Mouse (Mus musculus): ENCODE measurements around the gene Prelp. TPM values are rescaled to one million over a fixed set of nuclear protein-coding genes. Genes with fewer than 3 reads are reported as not detected.

The Prelp gene
- polyA plus RNA-seq, 1 experiment from 2014 or later, result 6.4 TPM

DNA sequence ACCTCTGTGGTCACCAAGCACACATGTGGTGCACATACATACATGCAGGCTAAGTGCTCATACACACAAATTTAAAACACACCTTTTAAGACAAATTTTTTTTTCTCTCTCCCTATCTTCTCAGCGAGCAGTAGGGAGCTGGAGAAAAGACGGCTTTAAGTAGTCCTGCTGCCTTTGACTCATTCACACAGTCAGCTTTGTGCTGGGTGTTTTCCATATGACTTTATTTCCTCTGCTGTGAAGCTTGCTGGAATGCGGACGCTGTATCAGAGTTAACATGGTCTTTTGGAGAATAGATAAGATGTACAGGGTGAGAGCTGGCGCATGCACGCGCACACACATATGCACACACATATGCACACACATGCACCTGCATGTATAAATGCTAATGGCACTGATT, 11.1 kb downstream of the Prelp start:
- WGBS, result 82% methylated on average over 7 of the region's 7 CpGs
- Histone ChIP-seq H3K9me3 (ENCODE audit: low read length) (no peaks in the 10 kb centered on the region), H3K9ac (replicated peaks; ENCODE audit: low read depth) (no peak overlapping the region), H3K4me3 (ENCODE audit: low read depth, low read length) (no peak overlapping the region), H3K36me3 (ENCODE audit: insufficient read depth, low read length) (no peaks in the 10 kb centered on the region), H3K27me3 (replicated peaks; ENCODE audit: insufficient read depth, low read length) (no peaks in the 10 kb centered on the region), H3K4me1 (ENCODE audit: insufficient read depth, low read depth, low read length) (peaks cover 9% of the 10 kb centered on the region; the same call in 1 of the 2 replicates), H3K4me2 (replicated peaks; ENCODE audit: low read depth, low read length) (no peak overlapping the region), H3K27ac (ENCODE audit: low read length) (no peak overlapping the region)
- TF ChIP-seq EP300 (IDR thresholded peaks at IDR 0.05), result no peak
- no peak for TF ChIP-seq CTCF (IDR thresholded peaks at IDR 0.05)
- DNase-seq (ENCODE audit: low spot score) (no peak), ATAC-seq (no peak)

DNA sequence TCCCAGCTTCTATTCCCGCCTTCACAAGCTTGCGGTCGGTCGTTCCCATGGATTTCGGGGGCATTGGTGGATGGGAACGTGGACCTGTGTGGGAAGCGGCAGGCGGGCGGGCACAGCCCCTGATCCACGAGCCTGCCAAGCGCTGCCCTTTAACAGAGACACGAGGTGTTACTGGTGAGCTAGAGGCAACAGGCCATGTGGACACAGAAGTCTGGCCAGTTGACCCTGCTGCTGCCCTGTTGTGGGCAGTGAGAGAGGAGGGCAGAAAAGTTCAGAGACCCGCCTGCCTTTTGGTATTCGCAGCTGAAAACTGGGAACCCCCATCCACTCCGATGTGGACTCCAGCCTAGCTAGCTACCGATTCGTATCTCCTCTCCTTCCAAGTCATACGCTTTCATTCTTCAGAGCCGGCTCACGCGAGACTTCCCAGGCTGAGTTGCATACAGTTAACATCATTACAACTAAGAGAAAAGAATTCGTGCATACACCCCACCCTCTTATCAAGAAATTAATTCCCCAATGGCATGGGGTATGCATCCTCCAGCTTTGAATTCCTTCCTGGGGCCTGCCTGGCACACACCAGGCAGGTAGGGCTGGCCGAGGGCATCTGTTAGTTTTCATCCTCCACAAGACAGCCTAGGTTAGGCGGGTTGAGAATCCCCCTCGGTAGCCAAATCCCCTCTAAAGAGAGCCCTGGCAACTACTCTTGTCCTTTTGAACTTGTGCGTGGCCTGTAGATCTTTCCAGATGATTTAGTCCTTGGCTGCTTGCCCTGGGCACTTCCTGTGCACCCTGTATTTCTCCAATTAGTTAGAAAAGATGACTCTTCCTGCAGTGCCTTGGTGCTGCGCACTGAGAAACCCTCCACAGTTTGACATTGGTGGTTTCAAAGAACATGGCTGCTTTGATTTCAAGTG, 12.3 kb downstream of the Prelp start:
- no peaks in the 10 kb centered on the region for H3K27me3 ChIP-seq (replicated peaks; ENCODE audit: insufficient read depth, low read length)
- peak; percentile 46 for ATAC-seq
- no peak overlapping the region for H3K9ac ChIP-seq (replicated peaks; ENCODE audit: low read depth)
- DNase-seq (ENCODE audit: low spot score), result peak; percentile 64
- H3K27ac ChIP-seq (ENCODE audit: low read length), result peak overlapping the region; percentile 63
- TF ChIP-seq CTCF (IDR thresholded peaks at IDR 0.05), result no peak
- no peak for TF ChIP-seq EP300 (IDR thresholded peaks at IDR 0.05)
- 6% methylated on average over 26 of the region's 27 CpGs for WGBS
- no peaks in the 10 kb centered on the region for H3K9me3 ChIP-seq (ENCODE audit: low read length)
- no peaks in the 10 kb centered on the region for H3K36me3 ChIP-seq (ENCODE audit: insufficient read depth, low read length)
- peak overlapping the region; percentile 69 for H3K4me2 ChIP-seq (replicated peaks; ENCODE audit: low read depth, low read length)
- H3K4me1 ChIP-seq (ENCODE audit: insufficient read depth, low read depth, low read length), result peaks cover 9% of the 10 kb centered on the region; the same call in 1 of the 2 replicates
- peak overlapping the region; percentile 31 for H3K4me3 ChIP-seq (ENCODE audit: low read depth, low read length)

- Histone ChIP-seq H3K4me3 (ENCODE audit: low read depth, low read length) (peak within 1 kb of the TSS; percentile 31), H3K4me1 (ENCODE audit: insufficient read depth, low read depth, low read length) (peaks cover 9% of the 10 kb centered on the region; the same call in 1 of the 2 replicates), H3K4me2 (replicated peaks; ENCODE audit: low read depth, low read length) (peak within 1 kb of the TSS; percentile 69), H3K9ac (replicated peaks; ENCODE audit: low read depth) (no peak within 1 kb of the TSS), H3K27ac (ENCODE audit: low read length) (peak within 1 kb of the TSS; percentile 63), H3K36me3 (ENCODE audit: insufficient read depth, low read length) (no peaks in the 10 kb centered on the region), H3K9me3 (ENCODE audit: low read length) (no peaks in the 10 kb centered on the region), H3K27me3 (replicated peaks; ENCODE audit: insufficient read depth, low read length) (no peaks in the 10 kb centered on the region)
- DNase-seq (ENCODE audit: low spot score), result peak; percentile 76
- peak; percentile 70 for ATAC-seq
- no peak for TF ChIP-seq CTCF (IDR thresholded peaks at IDR 0.05)
- 7% methylated on average over 23 of the region's 30 CpGs for WGBS
These were observed 13.1 kb downstream of the Prelp start, which contains the start of gene Optc for GRCm38 (mm10) chr1:133907949-133908658. TSS of gene Optc (minus strand) at chr1:133907999.

DNA sequence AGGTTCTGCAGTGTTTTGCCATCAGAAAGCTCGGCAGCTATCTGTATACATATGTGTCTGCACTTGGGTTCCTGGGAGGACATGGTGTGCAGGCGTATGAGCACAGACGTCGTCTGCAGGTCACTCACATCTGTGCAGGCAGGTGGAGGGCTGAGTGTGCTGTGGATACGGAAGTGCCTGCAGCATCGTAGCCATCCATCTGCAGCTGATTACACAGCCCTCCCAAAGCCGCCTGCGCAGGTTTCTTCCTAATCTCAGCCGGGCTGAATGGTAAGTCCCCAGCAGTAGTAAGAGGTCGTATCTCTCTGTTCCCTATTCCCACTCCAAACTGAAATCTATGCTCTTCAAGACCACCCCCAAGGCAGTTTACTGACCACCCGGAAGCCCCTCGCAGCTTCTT, 14.8 kb downstream of the Prelp start:
- Histone ChIP-seq H3K27ac (ENCODE audit: low read length) (no peak overlapping the region), H3K4me3 (ENCODE audit: low read depth, low read length) (no peak overlapping the region), H3K9me3 (ENCODE audit: low read length) (no peaks in the 10 kb centered on the region), H3K36me3 (ENCODE audit: insufficient read depth, low read length) (no peaks in the 10 kb centered on the region), H3K9ac (replicated peaks; ENCODE audit: low read depth) (no peak overlapping the region), H3K4me2 (replicated peaks; ENCODE audit: low read depth, low read length) (no peak overlapping the region), H3K4me1 (ENCODE audit: insufficient read depth, low read depth, low read length) (peaks cover 9% of the 10 kb centered on the region; the same call in 1 of the 2 replicates), H3K27me3 (replicated peaks; ENCODE audit: insufficient read depth, low read length) (no peaks in the 10 kb centered on the region)
- DNase-seq (ENCODE audit: low spot score) (no peak), ATAC-seq (no peak)
- TF ChIP-seq CTCF (IDR thresholded peaks at IDR 0.05) (no peak), EP300 (IDR thresholded peaks at IDR 0.05) (no peak)
- 54% methylated on average over 12 of the region's 12 CpGs for WGBS

- H3K4me1 ChIP-seq (ENCODE audit: insufficient read depth, low read depth, low read length), result no peaks in the 10 kb centered on the region
- ATAC-seq (no peak), DNase-seq (ENCODE audit: low spot score) (no peak)
- H3K4me3 ChIP-seq (ENCODE audit: low read depth, low read length), result no peak overlapping the region
- H3K4me2 ChIP-seq (replicated peaks; ENCODE audit: low read depth, low read length), result no peak overlapping the region
- 66% methylated on average over 9 of the region's 9 CpGs for WGBS
- TF ChIP-seq CTCF (IDR thresholded peaks at IDR 0.05), result no peak
- no peak for TF ChIP-seq EP300 (IDR thresholded peaks at IDR 0.05)
- no peak overlapping the region for H3K27ac ChIP-seq (ENCODE audit: low read length)
- H3K9ac ChIP-seq (replicated peaks; ENCODE audit: low read depth), result no peak overlapping the region
- no peaks in the 10 kb centered on the region for H3K27me3 ChIP-seq (replicated peaks; ENCODE audit: insufficient read depth, low read length)
- H3K36me3 ChIP-seq (ENCODE audit: insufficient read depth, low read length), result no peaks in the 10 kb centered on the region
- no peaks in the 10 kb centered on the region for H3K9me3 ChIP-seq (ENCODE audit: low read length)
These were observed 20.4 kb downstream of the Prelp start for GRCm38 (mm10) chr1:133900825-133901224.

- no peaks in the 10 kb centered on the region for H3K27me3 ChIP-seq (replicated peaks; ENCODE audit: insufficient read depth, low read length)
- H3K4me3 ChIP-seq (ENCODE audit: low read depth, low read length), result no peak overlapping the region
- no peaks in the 10 kb centered on the region for H3K36me3 ChIP-seq (ENCODE audit: insufficient read depth, low read length)
- no peaks in the 10 kb centered on the region for H3K4me1 ChIP-seq (ENCODE audit: insufficient read depth, low read depth, low read length)
- no peak overlapping the region for H3K27ac ChIP-seq (ENCODE audit: low read length)
- 0 out of 2 replicates have a peak, but pooled peaks have one; percentile 25 for ATAC-seq
- 56% methylated on average over 9 of the region's 9 CpGs for WGBS
- H3K4me2 ChIP-seq (replicated peaks; ENCODE audit: low read depth, low read length), result no peak overlapping the region
- DNase-seq (ENCODE audit: low spot score), result no peak
- H3K9ac ChIP-seq (replicated peaks; ENCODE audit: low read depth), result no peak overlapping the region
- no peak for TF ChIP-seq CTCF (IDR thresholded peaks at IDR 0.05)
- no peak for TF ChIP-seq EP300 (IDR thresholded peaks at IDR 0.05)
- no peaks in the 10 kb centered on the region for H3K9me3 ChIP-seq (ENCODE audit: low read length)
These were observed 22.1 kb downstream of the Prelp start for GRCm38 (mm10) chr1:133899043-133899542.
